Mouse (Mus musculus) midbrain, embryonic 15.5 days (tissue): Measurements from ENCODE around the gene Srl. TPM values are rescaled to one million over a fixed set of nuclear protein-coding genes. Genes with fewer than 3 reads are reported as not detected.
A peak's percentile ranks its signal among the peaks of the same experiment; 100 is the strongest.
"Not testable (repeated sequence)": the region's sequence is repeated elsewhere in the genome, so short reads cannot be mapped to it uniquely, and the experiment has no call there.

Experiments
- ATAC-seq: fragments of 200-750 bp; cut with Nextera tagmentation; replicated peaks from 2 replicates; pipeline ENCODE4 v1.8.0; 2017; ENCODE audit warnings: moderate TSS enrichment
- H3K27ac ChIP-seq: fragments of 300-500 bp; sonication (generic); 2 replicates; pipeline ENCODE4 v1.5.1; 2015; ENCODE audit warnings: mild to moderate bottlenecking, inconsistent platforms
- H3K27me3 ChIP-seq: fragments of 300-500 bp; sonication (generic); replicated peaks from 2 replicates; pipeline ENCODE4 v1.6.1; 2015; ENCODE audit warnings: inconsistent platforms
- H3K36me3 ChIP-seq: fragments of 300-500 bp; sonication (generic); replicated peaks from 2 replicates; pipeline ENCODE4 v1.6.1; 2015; ENCODE audit warnings: inconsistent platforms
- H3K4me1 ChIP-seq: fragments of 300-500 bp; sonication (generic); 2 replicates; pipeline ENCODE4 v1.6.1; 2015; ENCODE audit warnings: inconsistent platforms
- H3K4me2 ChIP-seq: fragments of 300-500 bp; sonication (generic); 2 replicates; pipeline ENCODE4 v1.6.1; 2015; ENCODE audit warnings: inconsistent platforms, mild to moderate bottlenecking, moderate library complexity
- H3K4me3 ChIP-seq: fragments of 300-500 bp; sonication (generic); 2 replicates; pipeline ENCODE4 v1.5.1; 2015; ENCODE audit warnings: mild to moderate bottlenecking, inconsistent platforms
- H3K9ac ChIP-seq: fragments of 300-500 bp; sonication (generic); 2 replicates; pipeline ENCODE4 v1.6.1; 2015; ENCODE audit warnings: mild to moderate bottlenecking, inconsistent platforms
- H3K9me3 ChIP-seq: fragments of 300-500 bp; sonication (generic); 2 replicates; pipeline ENCODE4 v1.6.1; 2016; ENCODE audit warnings: inconsistent platforms
- WGBS: fragments of 180-500 bp; shearing (Covaris S2); methylation state at CpG from one replicate; pipeline ENCODE4 v1.1.7; 2015; ENCODE audit warnings: mixed read lengths; 5-methylcytosine and 5-hydroxymethylcytosine counted together
- polyA plus RNA-seq: library from polyadenylated mRNA; unstranded; fragments of >200 nt; fragmentation: Nextera tagmentation; extraction: Ambion mirVana; gene quantifications from 2 replicates; pipeline ENCODE4 v1.2.1, GENCODE M21; 2015

Srl gene
- polyA plus RNA-seq, 1 experiment from 2014 or later, result 25.4 TPM

GRCm38 (mm10) chr16:4474882-4475803 is 66.5 kb downstream of the Srl start:
- Histone ChIP-seq H3K4me2 (peak overlapping the region; percentile 90), H3K27me3 (no peaks in the 10 kb centered on the region), H3K4me3 (peak overlapping the region; percentile 66), H3K4me1 (peaks cover 9% of the 10 kb centered on the region), H3K9me3 (no peaks in the 10 kb centered on the region), H3K36me3 (no peaks in the 10 kb centered on the region), H3K9ac (peak overlapping the region; percentile 72), H3K27ac (peak overlapping the region; percentile 55; the same call in 1 of the 2 replicates)
- ATAC-seq, result peak; percentile 90
- 16% methylated on average over 42 of the region's 42 CpGs for WGBS

GRCm38 (mm10) chr16:4474040-4474881 is 67.4 kb downstream of the Srl start:
- H3K36me3 ChIP-seq, H3K9me3 ChIP-seq, H3K27me3 ChIP-seq, H3K4me1 ChIP-seq: not testable (repeated sequence)
- H3K27ac ChIP-seq, result peak overlapping the region; percentile 55; the same call in 1 of the 2 replicates
- 68% methylated on average over 10 of the region's 10 CpGs for WGBS
- peak; percentile 18; the same call in 1 of the 2 replicates for ATAC-seq
- H3K4me3 ChIP-seq, result peak overlapping the region; percentile 66
- H3K9ac ChIP-seq, result peak overlapping the region; percentile 72
- H3K4me2 ChIP-seq, result peak overlapping the region; percentile 90

GRCm38 (mm10) chr16:4473231-4473630 is 68.4 kb downstream of the Srl start:
- no peak for ATAC-seq
- Histone ChIP-seq H3K9me3 (no peaks in the 10 kb centered on the region), H3K36me3 (no peaks in the 10 kb centered on the region), H3K27me3 (no peaks in the 10 kb centered on the region), H3K9ac (no peak overlapping the region), H3K4me2 (no peak overlapping the region), H3K27ac (no peak overlapping the region), H3K4me3 (no peak overlapping the region), H3K4me1 (peaks cover 9% of the 10 kb centered on the region)
- 68% methylated on average over 5 of the region's 5 CpGs for WGBS

- no peak overlapping the region for H3K27ac ChIP-seq
- no peak overlapping the region for H3K4me3 ChIP-seq
- ATAC-seq, result no peak
- H3K4me2 ChIP-seq, result no peak overlapping the region
- no peaks in the 10 kb centered on the region for H3K9me3 ChIP-seq
- H3K36me3 ChIP-seq, result no peaks in the 10 kb centered on the region
- no peak overlapping the region for H3K9ac ChIP-seq
- no peaks in the 10 kb centered on the region for H3K27me3 ChIP-seq
- WGBS, result 69% methylated on average over 3 of the region's 3 CpGs
- H3K4me1 ChIP-seq, result peaks cover 9% of the 10 kb centered on the region
Observed at GRCm38 (mm10) chr16:4472687-4473086, 68.9 kb downstream of the Srl start.

GRCm38 (mm10) chr16:4469599-4470352 is 71.8 kb downstream of the Srl start:
- Histone ChIP-seq H3K27ac (no peak overlapping the region), H3K36me3 (no peaks in the 10 kb centered on the region), H3K4me2 (no peak overlapping the region), H3K4me1 (peaks cover 5% of the 10 kb centered on the region), H3K9me3 (no peaks in the 10 kb centered on the region), H3K27me3 (no peaks in the 10 kb centered on the region), H3K4me3 (no peak overlapping the region), H3K9ac (no peak overlapping the region)
- ATAC-seq, result no peak
- WGBS, result 71% methylated on average over 10 of the region's 10 CpGs

GRCm38 (mm10) chr16:4464529-4465089 is 77.0 kb downstream of the Srl start:
- no peak overlapping the region for H3K9ac ChIP-seq
- H3K36me3 ChIP-seq, result no peaks in the 10 kb centered on the region
- 80% methylated on average over 9 of the region's 9 CpGs for WGBS
- H3K4me2 ChIP-seq, result no peak overlapping the region
- H3K4me1 ChIP-seq, result no peaks in the 10 kb centered on the region
- H3K27me3 ChIP-seq, result no peaks in the 10 kb centered on the region
- H3K9me3 ChIP-seq, result no peaks in the 10 kb centered on the region
- H3K4me3 ChIP-seq, result no peak overlapping the region
- ATAC-seq, result no peak
- no peak overlapping the region for H3K27ac ChIP-seq

- Histone ChIP-seq H3K4me2 (no peak overlapping the region), H3K4me3 (no peak overlapping the region), H3K36me3 (no peaks in the 10 kb centered on the region), H3K4me1 (no peaks in the 10 kb centered on the region), H3K27ac (no peak overlapping the region), H3K27me3 (no peaks in the 10 kb centered on the region), H3K9me3 (no peaks in the 10 kb centered on the region), H3K9ac (no peak overlapping the region)
- ATAC-seq, result no peak
- WGBS, result 86% methylated on average over 3 of the region's 3 CpGs
Observed at GRCm38 (mm10) chr16:4457927-4458326, 83.7 kb downstream of the Srl start.

GRCm38 (mm10) chr16:4456391-4456790 is 85.2 kb downstream of the Srl start:
- no peak overlapping the region for H3K27ac ChIP-seq
- H3K36me3 ChIP-seq, result no peaks in the 10 kb centered on the region
- H3K27me3 ChIP-seq, result no peaks in the 10 kb centered on the region
- 91% methylated on average over 5 of the region's 5 CpGs for WGBS
- H3K4me2 ChIP-seq, result no peak overlapping the region
- no peaks in the 10 kb centered on the region for H3K9me3 ChIP-seq
- H3K4me3 ChIP-seq, result no peak overlapping the region
- no peaks in the 10 kb centered on the region for H3K4me1 ChIP-seq
- no peak for ATAC-seq
- H3K9ac ChIP-seq, result no peak overlapping the region

- 88% methylated on average over 4 of the region's 4 CpGs for WGBS
- Histone ChIP-seq H3K9ac (no peak overlapping the region), H3K36me3 (no peaks in the 10 kb centered on the region), H3K9me3 (no peaks in the 10 kb centered on the region), H3K27me3 (no peaks in the 10 kb centered on the region), H3K4me2 (no peak overlapping the region), H3K27ac (no peak overlapping the region), H3K4me3 (no peak overlapping the region), H3K4me1 (no peaks in the 10 kb centered on the region)
- ATAC-seq, result no peak
Observed at GRCm38 (mm10) chr16:4455693-4456092, 85.9 kb downstream of the Srl start.

- Histone ChIP-seq H3K9ac (no peak overlapping the region), H3K36me3 (no peaks in the 10 kb centered on the region), H3K27ac (no peak overlapping the region), H3K4me2 (no peak overlapping the region), H3K4me3 (no peak overlapping the region), H3K4me1 (no peaks in the 10 kb centered on the region), H3K9me3 (no peaks in the 10 kb centered on the region), H3K27me3 (no peaks in the 10 kb centered on the region)
- ATAC-seq, result no peak
- WGBS, result 88% methylated on average over 7 of the region's 7 CpGs
Observed at GRCm38 (mm10) chr16:4454563-4454962, 87.1 kb downstream of the Srl start.

GRCm38 (mm10) chr16:4449418-4449817 is 92.2 kb downstream of the Srl start:
- no peaks in the 10 kb centered on the region for H3K36me3 ChIP-seq
- no peak overlapping the region for H3K4me3 ChIP-seq
- no peaks in the 10 kb centered on the region for H3K27me3 ChIP-seq
- no peak overlapping the region for H3K4me2 ChIP-seq
- no peaks in the 10 kb centered on the region for H3K4me1 ChIP-seq
- H3K9ac ChIP-seq, result no peak overlapping the region
- no peak overlapping the region for H3K27ac ChIP-seq
- ATAC-seq, result no peak
- H3K9me3 ChIP-seq, result no peaks in the 10 kb centered on the region
- 93% methylated on average over 6 of the region's 6 CpGs for WGBS

- no peak overlapping the region for H3K4me3 ChIP-seq
- no peaks in the 10 kb centered on the region for H3K27me3 ChIP-seq
- no peaks in the 10 kb centered on the region for H3K4me1 ChIP-seq
- H3K9ac ChIP-seq, result no peak overlapping the region
- no peak for ATAC-seq
- H3K9me3 ChIP-seq, result no peaks in the 10 kb centered on the region
- H3K27ac ChIP-seq, result no peak overlapping the region
- 64% methylated on average over 9 of the region's 9 CpGs for WGBS
- H3K4me2 ChIP-seq, result no peak overlapping the region
- H3K36me3 ChIP-seq, result no peaks in the 10 kb centered on the region
Observed at GRCm38 (mm10) chr16:4448235-4448634, 93.4 kb downstream of the Srl start.
